Mouse (Mus musculus) heart, adult 2 months (tissue): Measurements from ENCODE around the gene Rbm38. TPM values are rescaled to one million over a fixed set of nuclear protein-coding genes. Genes with fewer than 3 reads are reported as not detected.

Source experiments
- DNase-seq, 2 experiments: peaks; one replicate each; pipeline ENCODE4 v3.0.0; 2021
- H3K27ac ChIP-seq: fragments of 200-600 bp; 2 replicates; pipeline ENCODE4 v1.8.1; 2022
- H3K27me3 ChIP-seq: fragments of 200-500 bp; 2 replicates; pipeline ENCODE4 v1.6.1; 2012; ENCODE audit warnings: mild to moderate bottlenecking, low read length, inconsistent platforms, mixed read lengths; ENCODE audit not compliant: control insufficient read depth, insufficient read depth
- H3K36me3 ChIP-seq: fragments of 200-500 bp; 2 replicates; pipeline ENCODE4 v1.6.1; 2012; ENCODE audit warnings: low read length, inconsistent platforms; ENCODE audit not compliant: control insufficient read depth, insufficient read depth
- H3K4me1 ChIP-seq: fragments of 200-500 bp; 2 replicates; pipeline ENCODE4 v1.6.1; 2011; ENCODE audit warnings: low read length; ENCODE audit not compliant: control insufficient read depth, insufficient read depth
- H3K4me3 ChIP-seq: fragments of 200-600 bp; 2 replicates; pipeline ENCODE4 v1.8.1; 2022
- H3K79me2 ChIP-seq: fragments of 200-500 bp; replicated peaks from 2 replicates; pipeline ENCODE4 v1.6.1; 2012; ENCODE audit warnings: mild to moderate bottlenecking, inconsistent platforms, low read length, moderate library complexity, mixed read lengths; ENCODE audit not compliant: control insufficient read depth, insufficient read depth
- H3K9ac ChIP-seq: fragments of 200-500 bp; 2 replicates; pipeline ENCODE4 v1.6.1; 2012; ENCODE audit warnings: low read depth, mild to moderate bottlenecking, control low read depth, inconsistent platforms, low read length, mixed read lengths
- CTCF ChIP-seq: fragments of 200-600 bp; IDR thresholded peaks from 2 replicates; pipeline ENCODE4 v1.8.1; 2022; ENCODE audit warnings: antibody characterized with exemption, mild to moderate bottlenecking, moderate library complexity
- EP300 ChIP-seq: fragments of 200-500 bp; IDR thresholded peaks from 2 replicates; pipeline ENCODE4 v1.6.1; 2011; ENCODE audit warnings: low read depth, low read length, control low read depth; ENCODE audit not compliant: insufficient read depth
- POLR2A ChIP-seq: fragments of 200-500 bp; IDR thresholded peaks from 2 replicates; pipeline ENCODE4 v1.6.1; 2011; ENCODE audit warnings: mild to moderate bottlenecking, low read depth, low read length, control low read depth; ENCODE audit not compliant: insufficient read depth
- WGBS: fragments of 180-500 bp; shearing (Covaris S2); methylation state at CpG from one replicate; pipeline ENCODE4 v1.1.7; 2018; 5-methylcytosine and 5-hydroxymethylcytosine counted together
- intact Hi-C: fragments of 180-260 bp; cut with DNase I; formaldehyde crosslinking; loops from one replicate; pipeline ENCODE4 v1.15.1; 2025
- polyA plus RNA-seq: library from polyadenylated mRNA; depleted of rRNA; stranded (reverse); fragments of >200 nt; gene quantifications from 2 replicates; pipeline ENCODE4 v1.2.3, GENCODE M21; 2012
- total RNA-seq, 2 experiments: library from RNA; stranded (reverse); gene quantifications; 2 replicates each; pipeline ENCODE4 v1.2.3; 2021

Gene Rbm38
- total and polyA plus RNA-seq, 3 experiments: 173 to 529 (median 203) TPM

DNA sequence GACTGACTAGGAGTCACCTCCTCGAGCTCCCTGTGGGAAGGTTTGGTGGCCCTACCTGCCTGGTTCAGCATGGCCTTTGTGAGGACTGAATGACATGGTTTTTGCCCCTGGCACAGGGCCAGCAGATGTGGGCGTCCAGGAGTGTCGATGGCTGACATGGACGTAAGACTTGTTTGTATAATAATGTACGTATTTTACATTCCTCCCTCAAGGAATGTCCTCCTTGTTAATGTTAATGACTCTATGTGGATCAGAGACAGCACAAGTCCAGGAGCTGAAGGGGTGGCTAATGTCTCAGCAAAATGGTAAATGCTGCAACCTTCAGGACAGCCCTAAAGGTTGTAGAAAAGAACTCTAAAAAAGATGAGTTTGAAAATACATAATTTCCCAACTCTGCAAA lies 53.4 kb downstream of the Rbm38 start:
- Histone ChIP-seq H3K79me2 (no peaks in the 10 kb centered on the region), H3K36me3 (no peaks in the 10 kb centered on the region), H3K4me3 (no peak overlapping the region), H3K27ac (no peak overlapping the region), H3K9ac (no peak overlapping the region), H3K27me3 (no peaks in the 10 kb centered on the region), H3K4me1 (no peaks in the 10 kb centered on the region)
- no peak for DNase-seq
- intact Hi-C loops: no loop called here
- no peak for TF ChIP-seq CTCF
- no peak for TF ChIP-seq POLR2A
- TF ChIP-seq EP300: no peak
- WGBS: 55% methylated on average over 5 of the region's 5 CpGs

DNA sequence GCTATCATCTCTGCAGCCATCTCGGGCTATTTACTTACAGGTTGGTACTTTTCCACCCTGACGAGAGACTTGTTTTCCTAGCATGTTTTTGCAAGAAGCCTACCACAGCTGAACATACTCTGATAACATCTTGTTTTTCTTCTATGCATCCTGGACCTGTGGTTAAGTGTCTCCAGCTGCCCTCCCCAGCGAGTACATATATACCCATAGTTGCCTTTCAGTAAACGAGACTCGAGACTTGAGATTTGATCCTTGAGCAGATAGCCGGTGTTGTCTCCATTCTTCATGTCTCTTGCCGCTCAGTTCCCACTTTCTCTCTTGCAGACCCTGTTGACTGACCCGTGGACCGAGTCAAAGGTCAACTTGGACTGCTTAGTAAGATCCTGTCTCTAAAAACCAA lies 56.6 kb downstream of the Rbm38 start:
- no peak for DNase-seq
- no peak overlapping the region for H3K9ac ChIP-seq
- TF ChIP-seq POLR2A: no peak
- TF ChIP-seq CTCF: no peak
- no peak for TF ChIP-seq EP300
- H3K36me3 ChIP-seq: no peaks in the 10 kb centered on the region
- no peak overlapping the region for H3K4me3 ChIP-seq
- no peak overlapping the region for H3K27ac ChIP-seq
- 67% methylated on average over 9 of the region's 9 CpGs for WGBS
- no peaks in the 10 kb centered on the region for H3K27me3 ChIP-seq
- H3K4me1 ChIP-seq: peaks cover 3% of the 10 kb centered on the region; the same call in 1 of the 2 replicates
- H3K79me2 ChIP-seq: no peaks in the 10 kb centered on the region
- intact Hi-C loops: no loop called here

DNA sequence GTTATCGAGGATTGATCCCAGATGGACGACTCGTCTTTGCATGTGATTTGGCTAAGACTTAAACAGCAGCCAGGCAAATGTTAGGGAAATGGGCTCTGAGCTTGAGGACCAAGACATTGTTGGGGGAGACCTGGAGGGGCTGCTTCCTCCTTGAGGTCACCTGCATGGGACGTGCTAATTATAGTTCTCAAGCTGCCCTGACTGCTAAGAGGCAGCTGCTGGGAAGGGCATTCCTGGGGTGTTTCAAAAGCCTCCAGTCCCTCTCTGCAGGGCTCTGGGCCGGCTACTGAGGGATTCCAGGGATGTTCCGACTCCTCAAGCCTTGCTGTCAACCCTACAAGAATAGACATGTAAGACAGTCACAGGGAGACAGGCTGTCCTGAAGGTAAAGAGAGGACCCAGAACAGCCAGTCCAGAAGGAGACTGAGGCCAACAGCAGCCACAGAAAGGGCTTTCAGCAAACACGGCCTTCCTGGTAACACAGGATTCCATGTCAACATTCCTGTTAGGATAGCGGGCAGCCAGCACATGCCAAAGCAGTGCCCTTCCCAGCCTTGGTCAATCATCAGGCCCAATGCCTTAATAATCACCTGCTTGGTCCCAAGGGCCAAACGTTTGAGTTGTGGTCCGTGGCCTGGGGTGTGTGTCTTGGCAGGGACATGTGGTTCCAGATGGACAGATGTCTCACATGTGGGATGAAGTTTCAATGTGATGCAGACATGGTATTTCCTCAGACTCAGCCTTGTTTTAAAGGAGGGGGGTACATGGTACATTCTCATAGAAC lies 59.7 kb downstream of the Rbm38 start:
- WGBS: 42% methylated on average over 10 of the region's 10 CpGs
- Histone ChIP-seq H3K27me3 (no peaks in the 10 kb centered on the region), H3K9ac (no peak overlapping the region), H3K4me3 (no peak overlapping the region), H3K79me2 (no peaks in the 10 kb centered on the region), H3K27ac (no peak overlapping the region; the same call in 1 of the 2 replicates), H3K4me1 (peaks cover 3% of the 10 kb centered on the region; the same call in 1 of the 2 replicates), H3K36me3 (no peaks in the 10 kb centered on the region)
- intact Hi-C loops: loop anchor here (2.0 to 10.0 kb wide), 4 partner anchors 35 to 605 kb away; partner anchors contain the start of gene Fam209
- DNase-seq: no peak
- TF ChIP-seq POLR2A (no peak), CTCF (no peak), EP300 (no peak)

DNA sequence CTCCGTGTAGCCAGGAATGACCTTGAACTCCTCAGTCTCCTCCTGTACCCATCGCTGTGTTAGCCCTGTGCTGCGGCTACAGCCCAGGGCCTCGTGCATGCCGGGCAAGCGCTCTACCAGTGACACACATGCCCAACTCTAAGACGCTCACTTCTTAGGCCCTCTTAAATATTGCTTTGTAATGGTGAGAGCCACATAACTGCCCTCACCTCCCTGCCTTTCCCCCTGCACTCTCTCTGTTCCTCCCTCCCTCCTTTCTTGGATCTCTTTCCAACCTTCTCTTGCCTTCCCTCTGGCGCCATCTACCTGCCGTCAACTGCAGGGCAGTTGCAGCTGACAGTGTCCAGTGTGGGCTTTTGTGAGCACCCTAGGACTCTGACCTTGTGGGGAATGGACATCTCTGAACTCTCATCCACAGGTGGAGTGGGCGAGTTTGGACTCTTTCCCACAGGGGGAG lies 60.5 kb downstream of the Rbm38 start:
- no peaks in the 10 kb centered on the region for H3K79me2 ChIP-seq
- peak overlapping the region; percentile 51; the same call in 1 of the 2 replicates for H3K27ac ChIP-seq
- WGBS: 21% methylated on average over 10 of the region's 10 CpGs
- DNase-seq: peak; percentile 73 to 80
- H3K4me1 ChIP-seq: peaks cover 3% of the 10 kb centered on the region; the same call in 1 of the 2 replicates
- H3K36me3 ChIP-seq: no peaks in the 10 kb centered on the region
- H3K4me3 ChIP-seq: no peak overlapping the region
- H3K9ac ChIP-seq: no peak overlapping the region
- H3K27me3 ChIP-seq: no peaks in the 10 kb centered on the region
- intact Hi-C loops: loop anchor here (2.0 to 10.0 kb wide), 4 partner anchors 36 to 606 kb away; partner anchors contain the start of gene Fam209
- TF ChIP-seq CTCF: peak; percentile 95
- peak; percentile 92 for TF ChIP-seq EP300
- no peak; the same call in 1 of the 2 replicates for TF ChIP-seq POLR2A

DNA sequence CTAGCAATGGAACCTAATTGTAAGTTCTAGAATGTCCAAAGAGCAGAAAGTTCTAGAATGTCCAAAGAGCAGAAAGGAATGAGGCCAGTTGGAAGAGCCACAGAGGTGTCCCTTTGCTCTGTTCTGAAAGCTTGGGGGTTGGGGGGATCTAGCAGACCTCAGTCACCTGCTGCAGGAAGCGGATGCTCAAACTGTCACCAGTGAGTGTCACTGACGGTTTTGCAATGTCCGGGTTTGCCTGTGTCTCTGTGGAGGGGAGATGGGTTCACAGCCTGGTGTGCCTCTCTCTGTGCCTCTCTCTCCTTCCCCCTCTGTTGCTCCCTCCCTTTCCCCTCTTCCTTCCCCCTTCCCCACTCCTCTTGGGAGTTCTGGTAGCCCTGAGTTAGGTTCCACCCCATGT lies 62.4 kb downstream of the Rbm38 start:
- Histone ChIP-seq H3K27ac (no peak overlapping the region), H3K36me3 (no peaks in the 10 kb centered on the region), H3K4me3 (no peak overlapping the region), H3K9ac (no peak overlapping the region), H3K4me1 (peaks cover 3% of the 10 kb centered on the region; the same call in 1 of the 2 replicates), H3K79me2 (no peaks in the 10 kb centered on the region), H3K27me3 (no peaks in the 10 kb centered on the region)
- WGBS: 85% methylated on average over 3 of the region's 3 CpGs
- intact Hi-C loops: loop anchor here (10.0 kb wide), 1 partner anchor 608 kb away; the partner anchor contains the start of gene Fam209
- TF ChIP-seq CTCF (no peak), EP300 (no peak), POLR2A (no peak)
- no peak for DNase-seq

DNA sequence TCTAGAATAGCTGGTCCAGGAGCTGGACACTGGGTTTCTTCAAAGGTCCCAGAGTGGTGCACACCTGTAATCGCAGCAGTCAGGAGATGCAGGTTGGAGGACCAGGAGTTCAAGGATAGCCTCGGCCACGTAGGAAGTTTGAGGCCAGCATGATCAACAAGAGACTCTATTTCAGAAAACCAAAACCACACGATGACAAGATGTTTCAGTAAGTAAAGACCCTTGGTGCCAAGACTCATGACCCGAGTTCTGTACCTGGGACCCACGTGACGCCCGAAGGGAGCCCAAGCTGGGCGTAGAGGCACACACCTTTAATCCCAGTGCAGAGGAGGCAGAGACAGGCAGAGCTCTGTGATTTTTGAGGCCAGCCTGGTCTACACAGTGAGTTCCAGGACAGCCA lies 62.8 kb downstream of the Rbm38 start:
- Histone ChIP-seq H3K27ac (no peak overlapping the region), H3K4me3 (no peak overlapping the region), H3K27me3 (no peaks in the 10 kb centered on the region), H3K4me1 (peaks cover 3% of the 10 kb centered on the region; the same call in 1 of the 2 replicates), H3K79me2 (no peaks in the 10 kb centered on the region), H3K9ac (no peak overlapping the region), H3K36me3 (no peaks in the 10 kb centered on the region)
- TF ChIP-seq CTCF (no peak), EP300 (no peak), POLR2A (no peak)
- intact Hi-C loops: loop anchor here (10.0 kb wide), 1 partner anchor 608 kb away; the partner anchor contains the start of gene Fam209
- DNase-seq: no peak
- 80% methylated on average over 9 of the region's 9 CpGs for WGBS
